Mouse (Mus musculus) neural tube, embryonic 15.5 days (tissue): ENCODE measurements around the gene L2hgdh. TPM values are rescaled to one million over a fixed set of nuclear protein-coding genes. Genes with fewer than 3 reads are reported as not detected.

Experiments
- ATAC-seq: fragments of 200-750 bp; cut with Nextera tagmentation; 2 replicates; pipeline ENCODE4 v1.8.0; 2017; ENCODE audit warnings: mild to moderate bottlenecking, moderate TSS enrichment, moderate library complexity; ENCODE audit not compliant: low FRiP score
- H3K27ac ChIP-seq: fragments of 300-500 bp; sonication (generic); replicated peaks from 2 replicates; pipeline ENCODE4 v1.5.1; 2015; ENCODE audit warnings: mild to moderate bottlenecking, inconsistent platforms
- H3K27me3 ChIP-seq: fragments of 300-500 bp; sonication (generic); replicated peaks from 2 replicates; pipeline ENCODE4 v1.6.1; 2015; ENCODE audit warnings: inconsistent platforms
- H3K36me3 ChIP-seq: fragments of 300-500 bp; sonication (generic); 2 replicates; pipeline ENCODE4 v1.6.1; 2015; ENCODE audit warnings: inconsistent platforms
- H3K4me1 ChIP-seq: fragments of 300-500 bp; sonication (generic); 2 replicates; pipeline ENCODE4 v1.6.1; 2015; ENCODE audit warnings: inconsistent platforms
- H3K4me2 ChIP-seq: fragments of 300-500 bp; sonication (generic); 2 replicates; pipeline ENCODE4 v1.6.1; 2015; ENCODE audit warnings: inconsistent platforms, mild to moderate bottlenecking, moderate library complexity
- H3K4me3 ChIP-seq: fragments of 300-500 bp; sonication (generic); replicated peaks from 2 replicates; pipeline ENCODE4 v1.5.1; 2015; ENCODE audit warnings: mild to moderate bottlenecking, inconsistent platforms
- H3K9ac ChIP-seq: fragments of 300-500 bp; sonication (generic); replicated peaks from 2 replicates; pipeline ENCODE4 v1.6.1; 2015; ENCODE audit warnings: mild to moderate bottlenecking, inconsistent platforms
- H3K9me3 ChIP-seq: fragments of 300-500 bp; sonication (generic); replicated peaks from 2 replicates; pipeline ENCODE4 v1.6.1; 2016; ENCODE audit warnings: inconsistent platforms
- WGBS: fragments of 180-500 bp; shearing (Covaris S2); methylation state at CpG from one replicate; pipeline ENCODE4 v1.1.7; 2015; ENCODE audit warnings: mixed read lengths; 5-methylcytosine and 5-hydroxymethylcytosine counted together
- microRNA counts: library from miRNA; unstranded; fragments of <30 nt; microRNA quantifications from one replicate; lab custom pipeline; 2016
- microRNA-seq: library from miRNA; unstranded; fragments of <30 nt; microRNA quantifications from one replicate; pipeline ENCODE4, GENCODE M21; 2017
- polyA plus RNA-seq: library from polyadenylated mRNA; unstranded; fragments of >200 nt; fragmentation: Nextera tagmentation; extraction: Ambion mirVana; gene quantifications from 2 replicates; pipeline ENCODE4 v1.2.1, GENCODE M21; 2015

The L2hgdh gene
- polyA plus RNA-seq, 1 experiment from 2014 or later, result 13.4 TPM

DNA sequence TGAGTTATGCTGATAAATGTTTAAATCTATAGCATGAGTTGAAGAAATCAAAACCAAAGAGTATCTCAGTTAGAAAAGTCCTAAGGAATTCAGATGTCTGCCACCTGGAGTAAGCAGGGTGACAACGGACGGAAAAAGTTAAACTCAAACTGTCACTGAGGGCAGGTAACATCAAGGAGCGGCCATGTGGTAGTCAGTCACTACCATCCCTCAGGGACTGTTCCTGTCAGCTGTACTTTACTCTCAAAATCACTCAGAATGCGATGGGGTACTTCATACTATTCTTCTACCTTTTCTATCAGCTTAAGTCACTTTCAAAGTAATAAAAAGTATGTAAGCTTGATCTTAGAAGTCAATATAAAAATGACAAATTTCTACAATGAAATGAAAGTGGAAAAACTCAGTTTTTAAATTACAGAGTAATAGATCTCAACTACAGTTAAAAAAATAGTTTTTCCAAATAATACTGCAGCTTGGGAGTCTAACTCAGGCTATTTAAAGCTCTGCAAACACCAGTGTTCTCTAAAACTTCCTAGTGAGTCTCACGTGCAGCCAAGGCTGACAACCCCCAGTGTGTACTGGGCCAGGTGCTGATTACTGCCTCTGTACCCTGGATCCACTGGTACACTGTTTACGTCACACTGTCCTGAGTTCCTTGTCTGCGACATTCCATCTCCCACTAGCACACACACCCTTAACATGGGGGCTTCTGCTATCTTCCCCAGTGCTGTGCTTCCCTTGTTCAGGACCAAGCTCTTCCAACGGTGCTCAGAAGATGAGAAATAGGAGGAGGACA, 78.7 kb downstream of the L2hgdh start:
- no peaks in the 10 kb centered on the region for H3K27me3 ChIP-seq
- H3K4me3 ChIP-seq, result no peak overlapping the region
- H3K9me3 ChIP-seq, result no peaks in the 10 kb centered on the region
- ATAC-seq, result no peak
- no peak overlapping the region for H3K4me2 ChIP-seq
- no peak overlapping the region for H3K27ac ChIP-seq
- no peak overlapping the region for H3K9ac ChIP-seq
- 88% methylated on average over 8 of the region's 8 CpGs for WGBS
- peaks cover 36% of the 10 kb centered on the region for H3K36me3 ChIP-seq
- peaks cover 5% of the 10 kb centered on the region; the same call in 1 of the 2 replicates for H3K4me1 ChIP-seq

DNA sequence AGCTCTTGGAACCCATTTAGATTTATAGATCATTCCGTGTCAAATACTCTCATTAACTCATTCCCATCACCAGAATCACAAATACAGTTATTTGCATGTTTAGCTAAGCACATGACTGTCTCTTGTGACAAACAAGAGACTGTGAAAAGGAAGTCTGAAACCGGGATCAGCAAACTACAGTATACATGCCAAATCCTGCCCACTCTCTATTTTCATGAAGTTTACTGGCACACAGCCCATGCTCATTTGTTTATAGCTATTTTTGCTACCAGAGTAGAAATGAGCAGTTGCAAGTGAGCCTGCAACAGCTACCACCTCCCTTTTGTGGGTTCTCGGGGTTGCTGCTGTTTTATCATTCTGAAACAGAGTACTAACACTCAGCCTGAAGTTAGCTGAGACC, 79.8 kb downstream of the L2hgdh start:
- Histone ChIP-seq H3K9me3 (no peaks in the 10 kb centered on the region), H3K36me3 (peaks cover 40% of the 10 kb centered on the region), H3K4me3 (no peak overlapping the region), H3K4me2 (no peak overlapping the region), H3K27ac (no peak overlapping the region), H3K27me3 (no peaks in the 10 kb centered on the region), H3K4me1 (peaks cover 5% of the 10 kb centered on the region; the same call in 1 of the 2 replicates), H3K9ac (no peak overlapping the region)
- no peak for ATAC-seq
- 71% methylated on average over 3 of the region's 3 CpGs for WGBS

DNA sequence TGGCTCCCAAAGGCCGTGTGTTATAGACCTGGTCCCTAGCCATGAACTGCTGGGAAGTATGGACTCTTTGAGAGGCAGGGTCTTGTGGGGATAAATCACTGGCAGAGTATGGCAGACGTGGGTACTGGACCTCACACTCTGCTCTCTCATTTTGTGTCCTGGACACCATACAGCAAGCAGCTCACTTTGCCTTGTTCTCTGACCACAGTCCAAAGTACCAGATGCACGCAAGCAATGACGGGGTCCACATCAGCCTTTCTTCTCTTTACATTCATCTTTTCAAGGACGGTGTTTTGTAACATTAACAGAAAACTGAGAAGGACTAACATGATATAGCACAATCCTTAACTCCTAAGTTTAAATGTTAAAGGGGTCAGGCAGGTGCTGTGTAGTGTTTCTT, 81.8 kb downstream of the L2hgdh start:
- Histone ChIP-seq H3K4me1 (peaks cover 5% of the 10 kb centered on the region; the same call in 1 of the 2 replicates), H3K27me3 (no peaks in the 10 kb centered on the region), H3K4me2 (no peak overlapping the region), H3K4me3 (no peak overlapping the region), H3K9me3 (no peaks in the 10 kb centered on the region), H3K27ac (no peak overlapping the region), H3K36me3 (peaks cover 44% of the 10 kb centered on the region), H3K9ac (no peak overlapping the region)
- WGBS, result 91% methylated on average over 5 of the region's 5 CpGs
- ATAC-seq, result no peak

MicroRNA genes within 50 kb of the gene (microRNA counts, 519-probe panel; counts per million panel counts)
- microRNA mmu-miR-681 (lab: Ali Mortazavi, UCI), result not detected

Small RNA genes lying within 50 kb of the gene (microRNA-seq; reads per million reads assigned to microRNA genes)
- gene Mir681, result not detected

Other genes starting within 250 kb of the L2hgdh start
- gene Vcpkmt, start 141.8 kb downstream of the L2hgdh start, polyA plus RNA-seq, result 28.8 and 30.5 TPM in 2 replicates
- 10.2 and 12.4 TPM in 2 replicates for gene Sos2, start 43.0 kb downstream of the L2hgdh start, polyA plus RNA-seq
- 37.6 and 40.3 TPM in 2 replicates for gene Atp5s, start 77 bp upstream of the L2hgdh start, polyA plus RNA-seq
- gene Cdkl1, start 66.4 kb upstream of the L2hgdh start, polyA plus RNA-seq, result 9.3 and 11.9 TPM in 2 replicates
- 122 and 155 TPM in 2 replicates for gene Atl1, start 167.7 kb upstream of the L2hgdh start, polyA plus RNA-seq
- gene Map4k5, start 168.3 kb upstream of the L2hgdh start, polyA plus RNA-seq, result 25.4 and 25.8 TPM in 2 replicates